Mouse (Mus musculus) frontal cortex, postnatal 25 days (tissue): ENCODE measurements around the gene Ngef.
A peak's percentile ranks its signal among the peaks of the same experiment; 100 is the strongest.
"Not testable (repeated sequence)": the region's sequence is repeated elsewhere in the genome, so short reads cannot be mapped to it uniquely, and the experiment has no call there.

ENCODE experiments used
- DNase-seq, 2 experiments: peaks; one replicate each; pipeline ENCODE4 v3.0.0; 2022; ENCODE audit warnings: low spot score in 2 of 2

Ngef gene

DNA sequence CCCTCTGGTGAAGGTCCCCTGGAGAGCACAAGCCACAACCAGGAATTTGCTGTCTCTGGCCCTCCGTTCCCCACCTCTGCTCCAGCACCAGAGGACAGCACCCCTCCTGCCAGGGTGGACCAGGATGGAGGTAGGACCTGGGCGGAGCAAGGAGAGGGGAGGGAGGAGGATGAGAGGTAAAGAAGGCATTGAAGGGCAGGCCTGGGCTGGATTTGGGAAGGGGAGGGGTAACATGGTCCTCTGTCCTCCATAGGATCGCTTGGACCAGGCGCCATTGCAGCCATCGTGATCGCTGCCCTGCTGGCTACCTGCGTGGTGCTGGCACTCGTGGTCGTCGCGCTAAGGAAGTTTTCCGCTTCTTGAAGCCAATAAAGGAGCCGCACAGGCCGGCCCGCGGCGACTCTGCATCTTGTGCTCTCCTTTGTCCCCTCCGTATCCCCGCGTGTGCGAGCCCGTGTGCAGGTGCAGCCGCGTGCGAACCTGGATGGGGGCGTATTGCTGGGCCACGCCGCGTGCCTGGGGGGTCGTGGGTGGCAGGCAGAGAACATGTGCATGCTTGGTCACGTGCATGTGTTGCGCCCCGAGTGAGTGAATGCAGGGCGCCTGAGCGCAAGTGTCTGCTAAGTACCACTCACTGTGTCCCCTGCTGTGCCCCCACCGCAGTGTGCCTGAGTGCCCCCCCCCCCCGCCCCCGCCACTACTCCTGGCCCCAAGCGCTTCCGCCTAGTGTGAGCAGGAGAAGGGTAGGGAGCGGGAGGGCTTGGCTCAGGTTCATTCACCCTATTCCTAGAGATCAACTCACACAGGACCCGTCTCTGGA is 98.4 kb downstream of the Ngef start:
- peak in 1 of 2 experiments; percentile 64 for DNase-seq

DNA sequence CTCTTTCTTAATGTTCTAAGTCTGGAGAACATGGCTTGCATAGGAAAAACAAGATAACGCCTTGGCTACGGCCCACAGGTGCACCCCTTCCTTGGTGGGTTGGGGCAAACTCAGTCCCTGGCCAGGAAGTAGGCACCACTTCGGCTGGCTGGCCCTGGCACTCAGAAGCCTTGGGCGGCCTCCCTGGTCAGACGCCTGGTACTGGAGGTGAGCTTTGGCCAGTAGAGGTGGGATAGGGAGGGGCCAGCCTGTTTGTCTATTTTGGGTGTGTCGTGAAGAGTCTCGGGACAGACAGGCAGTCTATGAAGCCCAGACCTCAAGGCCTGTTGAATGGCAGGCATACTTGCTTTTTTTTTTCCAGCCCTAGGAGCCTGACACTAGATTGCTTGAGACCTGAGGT is 101.1 kb downstream of the Ngef start:
- DNase-seq = no peak

DNA sequence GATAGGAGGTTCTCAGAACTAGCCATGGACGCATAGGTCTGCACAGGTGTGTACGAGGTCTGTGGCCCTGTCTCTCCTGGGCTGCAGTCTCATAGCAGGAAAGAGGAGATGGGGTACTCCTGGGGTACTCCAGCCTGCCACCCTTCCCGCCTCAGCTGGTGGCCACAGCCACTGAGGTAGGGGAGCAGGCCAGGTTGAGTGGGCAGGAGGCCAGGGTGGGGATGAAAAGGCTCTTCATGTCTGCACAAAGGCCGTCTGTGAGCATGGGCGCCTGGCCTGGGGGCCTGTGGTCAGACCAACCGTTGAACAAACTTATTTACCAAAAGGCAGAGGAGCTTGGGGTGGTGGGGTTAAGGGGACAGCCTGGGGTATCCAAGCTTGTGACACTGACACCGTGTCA is 101.8 kb downstream of the Ngef start:
- no peak for DNase-seq

DNA sequence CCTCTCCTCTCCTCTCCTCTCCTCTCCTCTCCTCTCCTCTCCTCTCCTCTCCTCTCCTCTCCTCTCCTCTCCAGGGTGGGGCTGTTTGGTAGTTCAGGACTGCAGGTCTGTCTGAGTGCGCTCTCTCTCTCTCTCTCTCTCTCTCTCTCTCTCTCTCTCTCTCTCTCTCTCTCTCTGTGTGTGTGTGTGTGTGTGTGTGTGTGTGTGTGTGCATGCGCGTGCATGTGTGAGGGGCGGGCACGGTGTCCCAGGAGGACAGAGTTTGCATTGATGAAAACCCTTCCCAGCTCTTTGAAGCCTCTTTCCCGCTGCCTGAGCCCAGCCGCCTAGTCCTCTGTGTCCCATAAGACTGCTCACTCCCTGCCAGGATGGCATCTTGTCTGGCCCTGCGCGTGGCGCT is 103.7 kb downstream of the Ngef start, which contains the start of gene Snorc:
Gene Snorc, plus strand, starts transcription at position 301 of the 400 bp plus-strand sequence.
- DNase-seq = not testable (repeated sequence)

DNA sequence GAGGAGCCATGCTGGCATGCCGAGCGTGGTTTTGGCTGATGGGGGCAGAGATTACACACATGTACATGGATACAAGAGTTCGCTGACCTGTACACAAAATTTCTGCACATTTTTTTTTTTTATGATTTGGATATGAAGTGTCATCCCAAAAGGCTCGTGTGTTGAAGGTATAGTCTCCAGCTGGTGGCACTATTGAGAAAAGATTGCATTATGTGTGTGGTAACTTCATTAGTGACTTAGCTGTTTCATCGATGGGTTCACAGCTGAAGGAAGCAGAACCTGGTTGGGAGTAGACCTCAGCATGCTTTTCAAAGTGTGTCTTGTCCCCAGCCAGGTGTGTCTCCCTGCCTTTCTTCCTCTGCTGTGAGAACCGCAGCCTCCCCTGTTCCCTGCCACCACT is 105.3 kb downstream of the Ngef start:
- DNase-seq = no peak

DNA sequence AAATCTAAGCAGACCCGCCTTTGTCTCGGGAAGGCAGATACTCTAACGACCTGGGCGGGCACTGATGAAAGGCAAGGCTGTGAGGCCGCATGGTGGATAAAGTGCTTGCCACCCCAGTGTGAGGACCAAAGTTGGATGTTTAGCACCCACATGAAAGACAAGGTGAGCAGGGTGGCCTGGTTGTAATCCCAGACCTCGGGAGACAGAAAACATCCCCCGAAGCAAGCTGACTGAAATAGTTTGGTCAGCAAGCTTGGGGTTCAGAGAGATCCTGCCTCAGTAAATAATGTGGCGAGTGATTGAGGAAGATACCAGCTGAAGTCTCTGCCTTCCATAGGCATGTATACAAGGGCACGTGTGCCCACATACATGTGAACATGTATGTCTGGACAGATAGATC is 106.2 kb downstream of the Ngef start:
- no peak for DNase-seq

DNA sequence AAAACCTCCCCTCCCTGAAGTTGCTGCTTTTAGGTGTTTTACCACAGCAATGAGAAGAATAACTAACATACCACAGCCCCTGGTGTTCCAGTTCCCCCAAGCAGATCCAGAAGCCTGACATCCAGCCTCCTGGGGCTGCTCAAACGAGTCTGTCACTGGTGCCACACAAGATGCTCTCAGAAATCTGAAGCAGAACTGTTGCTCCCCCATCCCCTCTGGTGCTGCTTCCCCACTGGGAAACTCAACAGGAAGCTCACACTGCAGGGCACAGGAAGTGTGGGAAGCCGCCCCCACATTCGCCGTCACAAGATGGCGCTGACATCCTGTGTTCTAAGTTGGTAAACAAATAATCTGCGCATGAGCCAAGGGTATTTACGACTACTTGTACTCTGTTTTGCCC is 113.8 kb downstream of the Ngef start:
- DNase-seq = not testable (repeated sequence)

DNA sequence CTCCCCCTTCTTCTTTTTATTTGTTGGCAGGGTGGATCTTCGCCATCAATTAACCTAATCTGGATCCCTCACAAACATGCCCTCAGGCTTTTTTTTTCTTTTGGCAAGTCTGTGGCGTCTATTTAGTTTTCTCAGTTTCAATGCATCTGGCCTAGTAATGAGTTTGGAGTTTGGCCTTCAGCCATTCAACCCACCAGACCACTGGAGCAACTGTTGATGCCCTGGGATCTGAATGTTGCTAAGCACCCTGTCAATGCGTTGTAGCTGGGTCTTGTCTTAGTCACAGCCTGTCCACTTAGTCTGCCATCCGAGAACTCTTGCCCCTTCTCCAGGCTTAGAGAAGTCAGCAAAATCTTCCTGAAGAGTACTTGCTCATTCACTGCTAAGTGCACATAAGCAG is 115.6 kb downstream of the Ngef start:
- no peak for DNase-seq

DNA sequence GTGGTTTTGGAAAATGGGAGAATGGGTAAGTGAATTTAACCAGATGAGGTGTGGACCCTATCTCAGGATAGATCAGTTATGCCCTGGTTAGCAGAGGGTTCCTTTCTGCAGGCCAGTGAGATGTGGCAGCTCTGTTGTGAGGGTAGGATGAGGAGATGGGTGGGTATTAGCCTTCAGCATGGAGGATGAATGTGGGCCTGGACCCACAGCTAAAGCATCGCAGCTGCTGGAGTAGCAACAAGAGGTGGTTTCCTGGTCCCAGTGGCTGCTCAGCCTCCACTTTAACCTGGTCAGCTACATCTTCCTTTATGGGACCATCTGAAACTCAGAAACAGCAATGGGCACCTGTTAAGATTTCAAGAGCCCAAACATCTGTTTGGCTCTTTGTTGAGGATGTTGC is 117.2 kb downstream of the Ngef start:
- DNase-seq = no peak

DNA sequence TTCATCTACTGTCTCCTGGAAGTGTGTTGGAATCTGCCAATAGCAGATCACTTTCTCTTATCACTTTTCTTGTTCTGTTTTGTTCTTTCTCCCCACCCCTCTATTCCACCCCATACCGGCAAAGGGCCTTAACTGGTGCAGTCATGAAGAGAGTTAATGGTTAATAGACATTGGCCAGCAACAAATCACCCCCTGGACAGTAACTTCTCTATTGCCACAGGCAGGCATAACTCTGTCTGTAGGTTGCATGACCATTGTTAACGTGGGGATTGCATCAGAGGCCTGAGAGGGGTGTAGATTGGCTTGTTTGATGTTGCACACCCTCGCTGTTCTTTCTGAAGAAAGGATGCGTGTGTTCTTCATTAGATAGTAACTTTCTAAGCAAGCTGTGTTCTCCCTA is 124.2 kb downstream of the Ngef start:
- DNase-seq = no peak

DNA sequence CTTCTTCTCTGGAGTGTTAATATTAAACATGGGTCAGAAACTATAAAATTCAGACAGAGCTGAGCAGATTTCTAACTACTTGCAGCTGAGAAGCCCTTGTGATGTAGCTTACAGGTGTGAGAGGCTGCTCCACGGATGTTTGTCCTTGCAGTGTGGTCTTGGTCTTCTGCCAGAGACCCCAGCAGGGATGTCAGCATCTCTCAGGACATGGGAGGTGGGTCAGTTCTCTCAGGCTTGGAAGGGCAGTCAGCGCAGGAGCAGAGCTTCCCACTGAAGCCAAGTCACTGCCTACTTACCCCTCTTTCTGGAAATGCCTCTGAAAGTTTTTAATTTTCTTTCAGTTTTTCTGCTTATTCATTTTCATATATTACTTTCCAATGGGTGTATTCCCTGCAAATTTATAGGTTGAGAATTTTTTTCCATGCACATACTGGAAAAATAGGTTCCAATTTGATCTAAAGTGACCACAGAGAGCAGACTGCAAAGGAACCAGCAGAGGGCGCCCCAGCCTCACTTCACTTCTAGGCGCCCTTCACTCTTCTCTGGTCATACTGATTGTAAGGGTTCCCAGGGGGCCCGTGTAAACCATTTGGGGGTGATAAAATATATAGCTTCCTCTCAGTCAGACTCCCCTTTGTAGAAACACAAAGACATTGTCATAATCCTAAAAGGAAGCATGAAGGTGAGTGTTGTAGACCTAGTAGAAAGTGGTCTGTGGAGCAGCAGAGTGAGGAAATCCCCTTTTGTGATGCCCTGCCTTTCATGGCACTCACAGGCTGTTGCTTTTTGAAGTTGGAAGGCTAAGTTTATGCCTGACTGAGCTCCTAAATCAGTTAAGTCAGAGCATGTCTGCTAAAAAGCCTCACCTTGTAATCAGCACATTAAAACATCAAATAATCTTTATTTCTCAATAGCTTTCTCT is 126.2 kb downstream of the Ngef start:
- peak; percentile 50 to 58 for DNase-seq

DNA sequence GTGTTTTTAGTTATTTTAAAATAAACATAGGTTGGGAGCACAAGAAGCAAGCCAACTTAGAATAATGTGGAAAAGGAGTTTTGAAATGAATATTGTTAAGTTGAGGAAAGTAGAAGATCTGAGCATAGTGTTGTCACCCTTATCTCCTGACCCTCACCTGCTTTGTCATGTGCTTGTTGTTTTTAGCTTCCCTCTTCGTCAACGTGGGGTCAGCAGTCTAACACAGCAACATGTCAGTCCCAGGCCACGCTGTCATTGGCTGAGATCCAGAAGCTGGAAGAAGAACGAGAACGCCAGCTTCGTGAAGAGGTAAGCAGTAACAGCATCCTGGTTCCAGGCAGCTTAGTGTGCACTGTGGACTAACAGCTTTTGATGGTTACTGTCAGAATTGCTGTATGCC is 137.1 kb downstream of the Ngef start:
- DNase-seq = no peak

DNA sequence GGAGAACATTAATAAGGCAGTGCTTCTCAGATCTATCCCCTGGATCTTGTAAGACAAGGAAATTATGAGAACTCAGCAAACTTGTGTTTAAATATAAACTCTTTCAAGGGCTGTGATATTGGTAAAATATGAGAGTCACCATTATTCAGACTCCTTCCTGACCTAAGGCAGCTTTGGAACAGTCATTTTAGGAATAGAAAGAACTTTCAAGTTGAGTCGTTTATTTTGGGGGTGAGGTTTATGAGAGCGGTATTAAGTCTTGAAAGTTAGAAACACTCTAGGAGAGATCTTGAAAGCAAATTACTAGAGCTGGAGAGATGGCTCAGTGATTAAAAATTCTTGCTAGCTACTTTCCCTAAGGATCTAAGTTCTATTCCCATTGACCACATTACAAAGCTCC is 138.5 kb downstream of the Ngef start:
- no peak for DNase-seq
